Comparison of ENCODE assay signal across 8 mouse cellular contexts in the genomic region with DNA sequence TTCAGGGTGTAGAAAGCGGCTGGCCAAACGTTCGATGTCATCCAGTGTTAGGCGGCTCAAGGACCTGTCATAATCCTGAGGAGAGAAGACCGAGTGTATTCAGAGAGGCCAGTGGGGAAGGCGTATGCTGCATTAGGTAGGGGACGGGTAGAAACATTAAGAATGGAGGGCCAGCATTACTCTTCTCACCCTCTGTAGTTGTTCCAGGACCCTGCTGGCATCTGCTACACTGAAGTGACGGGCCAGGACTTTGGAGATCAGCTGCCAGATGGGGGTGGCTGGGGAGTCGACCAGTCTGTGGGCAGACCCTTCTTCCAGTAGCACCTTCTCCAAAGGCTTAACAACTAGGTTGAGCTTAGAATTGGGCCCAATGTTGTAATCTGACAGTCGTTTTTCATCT. TPM values are rescaled to one million over a fixed set of nuclear protein-coding genes. Genes with fewer than 3 reads are reported as not detected.
DNase-seq lines count a peak whose midpoint lies in the region; ATAC-seq and TF ChIP-seq lines count a peak whose summit lies in the region.

No protein-coding gene starts in this region.

- peak overlapping the region; percentile 68 for H3K4me2 ChIP-seq in heart, embryonic 11.5 days
- peak overlapping the region; percentile 62 for H3K4me2 ChIP-seq in forebrain, embryonic 16.5 days (ENCODE audit: low read length)
- peak overlapping the region; percentile 73 for H3K4me2 ChIP-seq in liver, embryonic 15.5 days

- no peak for DNase-seq in heart, postnatal 36 days
- DNase-seq in urinary bladder, postnatal 25 days (ENCODE audit: low spot score), result no peak
- no peak for DNase-seq in spleen, postnatal 36 days (ENCODE audit: low spot score in 2 of 2)

- 63% methylated on average over 10 of the region's 10 CpGs for WGBS in heart, embryonic 11.5 days (ENCODE audit: insufficient replicate concordance)
- WGBS in forebrain, embryonic 16.5 days, result 65% methylated on average over 10 of the region's 10 CpGs
- 51% methylated on average over 10 of the region's 10 CpGs for WGBS in liver, embryonic 15.5 days (ENCODE audit: insufficient replicate concordance)

- no peaks in the 10 kb centered on the region for H3K36me3 ChIP-seq in heart, embryonic 11.5 days (ENCODE audit: control insufficient read depth, insufficient read depth, low read length)
- H3K36me3 ChIP-seq in ES-Bruce4 (ENCODE audit: control insufficient read depth, insufficient read depth, low read length, poor library complexity, severe bottlenecking), result peaks cover 7% of the 10 kb centered on the region; the same call in 1 of the 2 replicates
- H3K36me3 ChIP-seq in forebrain, embryonic 16.5 days (ENCODE audit: control insufficient read depth, insufficient read depth), result no peaks in the 10 kb centered on the region
- H3K36me3 ChIP-seq in liver, embryonic 15.5 days (replicated peaks), result peaks cover 13% of the 10 kb centered on the region; the same call in 1 of the 2 replicates

- intact Hi-C loops in heart, postnatal 36 days (cut with DNase I), result loop anchor here (5.0 kb wide), 1 partner anchor 55 kb away; the partner anchor contains the start of gene Fam50a

- peak overlapping the region; percentile 87 for H3K9ac ChIP-seq in heart, embryonic 11.5 days (ENCODE audit: low read depth, low read length)
- peak overlapping the region; percentile 85 for H3K9ac ChIP-seq in ES-Bruce4 (ENCODE audit: low read depth, poor library complexity, severe bottlenecking)
- H3K9ac ChIP-seq in forebrain, embryonic 16.5 days (replicated peaks; ENCODE audit: low read depth, low read length), result peak overlapping the region; percentile 82
- H3K9ac ChIP-seq in liver, embryonic 15.5 days, result peak overlapping the region; percentile 78

- H3K27me3 ChIP-seq in heart, embryonic 11.5 days (ENCODE audit: control insufficient read depth, insufficient read depth, low read length), result no peaks in the 10 kb centered on the region
- no peaks in the 10 kb centered on the region for H3K27me3 ChIP-seq in ES-Bruce4 (ENCODE audit: control insufficient read depth, insufficient read depth, low read length, poor library complexity, severe bottlenecking)
- H3K27me3 ChIP-seq in forebrain, embryonic 16.5 days (replicated peaks; ENCODE audit: control insufficient read depth, insufficient read depth, low read length), result no peaks in the 10 kb centered on the region
- H3K27me3 ChIP-seq in liver, embryonic 15.5 days, result no peaks in the 10 kb centered on the region

- no peak for TF ChIP-seq POLR2A in ES-Bruce4 (IDR thresholded peaks at IDR 0.05; ENCODE audit: insufficient read depth, low read length)

- no peak for ATAC-seq in heart, embryonic 11.5 days (replicated peaks; ENCODE audit: insufficient number of reproducible peaks, low FRiP score, low TSS enrichment)
- ATAC-seq in forebrain, embryonic 16.5 days, result no peak
- no peak for ATAC-seq in liver, embryonic 15.5 days (ENCODE audit: insufficient read depth)
- no peak for ATAC-seq in megakaryocyte progenitor cell, adult 5-6 weeks (replicated peaks; ENCODE audit: poor library complexity)

- no peaks in the 10 kb centered on the region for H3K9me3 ChIP-seq in heart, embryonic 11.5 days (replicated peaks; ENCODE audit: control insufficient read depth, low read length)
- no peaks in the 10 kb centered on the region for H3K9me3 ChIP-seq in ES-Bruce4 (replicated peaks; ENCODE audit: control insufficient read depth, insufficient read depth, low read length, poor library complexity, severe bottlenecking)
- no peaks in the 10 kb centered on the region for H3K9me3 ChIP-seq in forebrain, embryonic 16.5 days (ENCODE audit: control insufficient read depth, low read length)
- no peaks in the 10 kb centered on the region for H3K9me3 ChIP-seq in liver, embryonic 15.5 days (replicated peaks)

- TF ChIP-seq EP300 in ES-Bruce4 (IDR thresholded peaks at IDR 0.05; ENCODE audit: insufficient read depth, low read depth, low read length), result no peak

- no peak for TF ChIP-seq CTCF in ES-Bruce4 (IDR thresholded peaks at IDR 0.05; ENCODE audit: low read depth, low read length)

- H3K27ac ChIP-seq in heart, embryonic 11.5 days (ENCODE audit: low read depth, low read length), result no peak overlapping the region
- H3K27ac ChIP-seq in ES-Bruce4 (ENCODE audit: insufficient read depth, low read length), result no peak overlapping the region
- no peak overlapping the region for H3K27ac ChIP-seq in forebrain, embryonic 16.5 days (ENCODE audit: low read length)
- 0 out of 2 replicates have a peak overlapping the region, but pooled peaks have one; percentile 83 for H3K27ac ChIP-seq in liver, embryonic 15.5 days (replicated peaks)

- H3K4me3 ChIP-seq in heart, embryonic 11.5 days (ENCODE audit: low read depth, low read length), result peak overlapping the region; percentile 65
- peak overlapping the region; percentile 97 for H3K4me3 ChIP-seq in ES-Bruce4 (ENCODE audit: low read depth, low read length)
- H3K4me3 ChIP-seq in forebrain, embryonic 16.5 days (replicated peaks; ENCODE audit: low read length), result peak overlapping the region; percentile 63
- peak overlapping the region; percentile 72 for H3K4me3 ChIP-seq in liver, embryonic 15.5 days (replicated peaks)

- H3K4me1 ChIP-seq in heart, embryonic 11.5 days (ENCODE audit: control insufficient read depth, insufficient read depth, low read length), result no peaks in the 10 kb centered on the region; the same call in 1 of the 2 replicates
- H3K4me1 ChIP-seq in ES-Bruce4 (ENCODE audit: control insufficient read depth, insufficient read depth, low read length), result no peaks in the 10 kb centered on the region
- H3K4me1 ChIP-seq in forebrain, embryonic 16.5 days (replicated peaks; ENCODE audit: control insufficient read depth, insufficient read depth, low read length), result peaks cover 11% of the 10 kb centered on the region
- peaks cover 33% of the 10 kb centered on the region for H3K4me1 ChIP-seq in liver, embryonic 15.5 days (replicated peaks)

RNA-seq across cellular contexts. Expression of gene Ubl4a, which starts 5.5 kb away (rescaled TPM):
- polyA plus RNA-seq in heart, embryonic 11.5 days (2014; fragmentation: Nextera tagmentation; extraction: Ambion mirVana), result 66.5 and 71.0 TPM in 2 replicates
- total RNA-seq in heart, postnatal 36 days (2021), result 10 to 100 TPM; 67.7 to 70.3 TPM
- 45.2 and 57.1 TPM in 2 replicates for polyA plus RNA-seq in ES-Bruce4 (2011; ENCODE audit: insufficient read depth, insufficient read length, low read depth, missing spikeins)
- polyA plus RNA-seq in forebrain, embryonic 16.5 days (2015; fragmentation: Nextera tagmentation; extraction: Ambion mirVana), result 75.8 and 76.8 TPM in 2 replicates
- polyA plus RNA-seq in liver, embryonic 15.5 days (2015; fragmentation: Nextera tagmentation; extraction: Ambion mirVana), result 37.3 and 38.8 TPM in 2 replicates
- 35.6 and 39.9 TPM in 2 replicates for total RNA-seq in megakaryocyte progenitor cell, adult 5-6 weeks (2015)
- 11.9 and 21.2 TPM in 2 replicates for total RNA-seq in megakaryocyte progenitor cell, adult 5-6 weeks (2017)

RNA-seq across cellular contexts. Expression of gene Slc10a3, which starts 5.6 kb away (rescaled TPM):
- 10.5 and 14.5 TPM in 2 replicates for polyA plus RNA-seq in heart, embryonic 11.5 days (2014; fragmentation: Nextera tagmentation; extraction: Ambion mirVana)
- 1 to 10 TPM; 4.9 to 5.7 TPM for total RNA-seq in heart, postnatal 36 days (2021)
- polyA plus RNA-seq in ES-Bruce4 (2011; ENCODE audit: insufficient read depth, insufficient read length, low read depth, missing spikeins), result 2.6 and 3.0 TPM in 2 replicates
- 8.3 and 8.5 TPM in 2 replicates for polyA plus RNA-seq in forebrain, embryonic 16.5 days (2015; fragmentation: Nextera tagmentation; extraction: Ambion mirVana)
- polyA plus RNA-seq in liver, embryonic 15.5 days (2015; fragmentation: Nextera tagmentation; extraction: Ambion mirVana), result 6.1 and 6.5 TPM in 2 replicates
- total RNA-seq in megakaryocyte progenitor cell, adult 5-6 weeks (2015), result 31.1 and 39.3 TPM in 2 replicates
- total RNA-seq in megakaryocyte progenitor cell, adult 5-6 weeks (2017), result 12.8 and 13.9 TPM in 2 replicates

RNA-seq across cellular contexts. Expression of gene Lage3, which starts 14.1 kb away (rescaled TPM):
- 103 and 105 TPM in 2 replicates for polyA plus RNA-seq in heart, embryonic 11.5 days (2014; fragmentation: Nextera tagmentation; extraction: Ambion mirVana)
- 10 to 100 TPM; 28.3 to 28.8 TPM for total RNA-seq in heart, postnatal 36 days (2021)
- polyA plus RNA-seq in ES-Bruce4 (2011; ENCODE audit: insufficient read depth, insufficient read length, low read depth, missing spikeins), result 54.0 and 54.4 TPM in 2 replicates
- 68.0 and 81.6 TPM in 2 replicates for polyA plus RNA-seq in forebrain, embryonic 16.5 days (2015; fragmentation: Nextera tagmentation; extraction: Ambion mirVana)
- 34.6 and 43.0 TPM in 2 replicates for polyA plus RNA-seq in liver, embryonic 15.5 days (2015; fragmentation: Nextera tagmentation; extraction: Ambion mirVana)
- total RNA-seq in megakaryocyte progenitor cell, adult 5-6 weeks (2015), result 88.3 and 93.1 TPM in 2 replicates
- total RNA-seq in megakaryocyte progenitor cell, adult 5-6 weeks (2017), result 22.6 and 28.1 TPM in 2 replicates

RNA-seq across cellular contexts. Expression of gene Fam3a, which starts 25.6 kb away (rescaled TPM):
- 21.8 and 23.8 TPM in 2 replicates for polyA plus RNA-seq in heart, embryonic 11.5 days (2014; fragmentation: Nextera tagmentation; extraction: Ambion mirVana)
- 10 to 100 TPM; 18.6 to 18.8 TPM for total RNA-seq in heart, postnatal 36 days (2021)
- 10.8 and 14.2 TPM in 2 replicates for polyA plus RNA-seq in ES-Bruce4 (2011; ENCODE audit: insufficient read depth, insufficient read length, low read depth, missing spikeins)
- 34.6 and 36.4 TPM in 2 replicates for polyA plus RNA-seq in forebrain, embryonic 16.5 days (2015; fragmentation: Nextera tagmentation; extraction: Ambion mirVana)
- 11.0 and 12.0 TPM in 2 replicates for polyA plus RNA-seq in liver, embryonic 15.5 days (2015; fragmentation: Nextera tagmentation; extraction: Ambion mirVana)
- 14.0 and 14.5 TPM in 2 replicates for total RNA-seq in megakaryocyte progenitor cell, adult 5-6 weeks (2015)
- total RNA-seq in megakaryocyte progenitor cell, adult 5-6 weeks (2017), result 10.0 and 22.1 TPM in 2 replicates

RNA-seq across cellular contexts. Expression of gene Ikbkg, which starts 25.6 kb away (rescaled TPM):
- 19.4 and 23.2 TPM in 2 replicates for polyA plus RNA-seq in heart, embryonic 11.5 days (2014; fragmentation: Nextera tagmentation; extraction: Ambion mirVana)
- total RNA-seq in heart, postnatal 36 days (2021), result 10 to 100 TPM; 45.8 to 46.1 TPM
- 16.4 and 20.5 TPM in 2 replicates for polyA plus RNA-seq in ES-Bruce4 (2011; ENCODE audit: insufficient read depth, insufficient read length, low read depth, missing spikeins)
- polyA plus RNA-seq in forebrain, embryonic 16.5 days (2015; fragmentation: Nextera tagmentation; extraction: Ambion mirVana), result 19.8 and 25.8 TPM in 2 replicates
- polyA plus RNA-seq in liver, embryonic 15.5 days (2015; fragmentation: Nextera tagmentation; extraction: Ambion mirVana), result 21.5 and 26.2 TPM in 2 replicates
- 9.8 and 12.5 TPM in 2 replicates for total RNA-seq in megakaryocyte progenitor cell, adult 5-6 weeks (2015)
- total RNA-seq in megakaryocyte progenitor cell, adult 5-6 weeks (2017), result 22.8 and 53.0 TPM in 2 replicates
